Mouse (Mus musculus): Measurements from ENCODE around the gene Trdmt1.

- TF ChIP-seq CTCF (IDR thresholded peaks at IDR 0.05; ENCODE audit: low read depth, low read length) (no peak), POLR2A (IDR thresholded peaks at IDR 0.05; ENCODE audit: extremely low read depth, insufficient read depth, low read length) (no peak)
Measured at GRCm38 (mm10) chr2:13500298-13500999, 44.0 kb downstream of the Trdmt1 start.

All from liver, adult 2 months (tissue).